Mouse (Mus musculus): ENCODE results near the gene Mpnd. TPM values are rescaled to one million over a fixed set of nuclear protein-coding genes. Genes with fewer than 3 reads are reported as not detected.

Mpnd gene
- total and polyA plus RNA-seq, 2 experiments from 2014 or later = 91.6 to 293 TPM

DNA sequence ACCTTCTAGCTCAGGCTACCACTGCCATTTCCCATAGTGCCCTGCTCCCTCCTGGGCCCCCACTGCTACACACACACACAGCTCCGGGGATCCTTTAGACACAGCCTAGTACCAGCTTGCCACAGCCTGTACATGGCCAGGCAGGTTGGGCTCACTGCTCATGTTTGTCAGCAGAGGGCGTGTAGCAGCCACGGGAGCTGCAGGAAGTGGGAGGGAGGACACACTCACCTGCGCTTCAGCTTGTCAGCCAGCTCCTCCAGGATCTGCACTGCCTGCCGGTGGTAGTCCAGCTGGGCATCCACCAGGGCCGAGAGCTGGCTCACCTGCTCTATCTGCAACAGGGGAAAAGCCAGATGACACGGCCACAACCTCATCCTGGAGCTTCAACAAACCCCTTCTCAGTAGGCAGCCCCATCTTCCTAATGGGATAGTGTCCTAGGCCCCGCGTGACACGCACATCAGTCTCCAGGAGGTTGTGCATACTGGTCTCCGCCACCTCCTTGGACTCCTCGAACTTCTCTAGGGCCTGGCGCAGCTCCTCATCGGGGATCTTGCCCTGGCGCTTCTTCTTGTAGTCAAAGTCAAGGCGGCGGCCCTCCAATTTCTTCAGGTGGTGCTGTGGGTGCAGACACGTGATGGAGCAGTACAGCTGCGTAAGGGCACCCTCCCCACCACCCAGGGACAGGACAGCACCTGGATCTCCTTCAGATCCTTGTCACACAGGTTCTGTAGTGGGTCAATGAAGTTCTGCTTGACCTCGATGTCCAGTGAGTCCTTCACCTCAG is 13.0 kb downstream of the Mpnd start:
- TF ChIP-seq CTCF (IDR thresholded peaks at IDR 0.05) = peak; percentile 70
- Histone ChIP-seq H3K27me3 (ENCODE audit: insufficient read depth, low read length) (no peaks in the 10 kb centered on the region), H3K9ac (replicated peaks; ENCODE audit: low read length, poor library complexity, severe bottlenecking) (no peak overlapping the region), H3K9me3 (ENCODE audit: low read length) (no peaks in the 10 kb centered on the region), H3K36me3 (ENCODE audit: insufficient read depth, low read length) (peaks cover 51% of the 10 kb centered on the region), H3K4me2 (ENCODE audit: low read depth, low read length, poor library complexity, severe bottlenecking) (no peak overlapping the region), H3K27ac (ENCODE audit: low read depth, low read length) (peak overlapping the region; percentile 14; the same call in 1 of the 2 replicates), H3K4me3 (ENCODE audit: low read depth, low read length) (no peak overlapping the region), H3K4me1 (ENCODE audit: insufficient read depth, low read length) (0 out of 2 replicates have a peak, but pooled peaks cover 3% of the 10 kb centered on the region)
- WGBS = 73% methylated on average over 20 of the region's 20 CpGs
- ATAC-seq (ENCODE audit: low FRiP score) (peak; percentile 55), DNase-seq (ENCODE audit: low spot score) (peak; percentile 66)

GRCm38 (mm10) chr17:56020400-56021084 is 15.0 kb downstream of the Mpnd start:
- Histone ChIP-seq H3K9ac (replicated peaks; ENCODE audit: low read length, poor library complexity, severe bottlenecking) (no peak overlapping the region), H3K4me1 (ENCODE audit: insufficient read depth, low read length) (0 out of 2 replicates have a peak, but pooled peaks cover 3% of the 10 kb centered on the region), H3K4me2 (ENCODE audit: low read depth, low read length, poor library complexity, severe bottlenecking) (no peak overlapping the region), H3K27ac (ENCODE audit: low read depth, low read length) (peak overlapping the region; percentile 47; the same call in 1 of the 2 replicates), H3K36me3 (ENCODE audit: insufficient read depth, low read length) (peaks cover 42% of the 10 kb centered on the region), H3K4me3 (ENCODE audit: low read depth, low read length) (no peak overlapping the region), H3K27me3 (ENCODE audit: insufficient read depth, low read length) (no peaks in the 10 kb centered on the region), H3K9me3 (ENCODE audit: low read length) (no peaks in the 10 kb centered on the region)
- no peak for TF ChIP-seq CTCF (IDR thresholded peaks at IDR 0.05)
- DNase-seq (ENCODE audit: low spot score) = no peak
- no peak for ATAC-seq (ENCODE audit: low FRiP score)
- WGBS = 83% methylated on average over 6 of the region's 6 CpGs

- no peak for DNase-seq (ENCODE audit: low spot score)
- Histone ChIP-seq H3K9ac (replicated peaks; ENCODE audit: low read length, poor library complexity, severe bottlenecking) (no peak overlapping the region), H3K4me2 (ENCODE audit: low read depth, low read length, poor library complexity, severe bottlenecking) (no peak overlapping the region), H3K36me3 (ENCODE audit: insufficient read depth, low read length) (peaks cover 37% of the 10 kb centered on the region), H3K27me3 (ENCODE audit: insufficient read depth, low read length) (no peaks in the 10 kb centered on the region), H3K27ac (ENCODE audit: low read depth, low read length) (peak overlapping the region; percentile 27), H3K9me3 (ENCODE audit: low read length) (no peaks in the 10 kb centered on the region), H3K4me3 (ENCODE audit: low read depth, low read length) (no peak overlapping the region), H3K4me1 (ENCODE audit: insufficient read depth, low read length) (0 out of 2 replicates have a peak, but pooled peaks cover 3% of the 10 kb centered on the region)
- 91% methylated on average over 4 of the region's 4 CpGs for WGBS
- TF ChIP-seq CTCF (IDR thresholded peaks at IDR 0.05) = no peak; the same call in 1 of the 2 replicates
- ATAC-seq (ENCODE audit: low FRiP score) = no peak
Measured at GRCm38 (mm10) chr17:56021161-56021910, 15.8 kb downstream of the Mpnd start.

GRCm38 (mm10) chr17:56022131-56022988 is 16.8 kb downstream of the Mpnd start:
- ATAC-seq (ENCODE audit: low FRiP score) (no peak), DNase-seq (ENCODE audit: low spot score) (no peak)
- 0 out of 2 replicates have a peak, but pooled peaks cover 3% of the 10 kb centered on the region for H3K4me1 ChIP-seq (ENCODE audit: insufficient read depth, low read length)
- H3K27ac ChIP-seq (ENCODE audit: low read depth, low read length) = 0 out of 2 replicates have a peak overlapping the region, but pooled peaks have one; percentile 43
- TF ChIP-seq CTCF (IDR thresholded peaks at IDR 0.05) = no peak
- no peak overlapping the region for H3K4me3 ChIP-seq (ENCODE audit: low read depth, low read length)
- no peaks in the 10 kb centered on the region for H3K27me3 ChIP-seq (ENCODE audit: insufficient read depth, low read length)
- no peaks in the 10 kb centered on the region for H3K9me3 ChIP-seq (ENCODE audit: low read length)
- no peak overlapping the region for H3K4me2 ChIP-seq (ENCODE audit: low read depth, low read length, poor library complexity, severe bottlenecking)
- H3K36me3 ChIP-seq (ENCODE audit: insufficient read depth, low read length) = peaks cover 27% of the 10 kb centered on the region
- WGBS = 28% methylated on average over 2 of the region's 2 CpGs
- no peak overlapping the region for H3K9ac ChIP-seq (replicated peaks; ENCODE audit: low read length, poor library complexity, severe bottlenecking)

DNA sequence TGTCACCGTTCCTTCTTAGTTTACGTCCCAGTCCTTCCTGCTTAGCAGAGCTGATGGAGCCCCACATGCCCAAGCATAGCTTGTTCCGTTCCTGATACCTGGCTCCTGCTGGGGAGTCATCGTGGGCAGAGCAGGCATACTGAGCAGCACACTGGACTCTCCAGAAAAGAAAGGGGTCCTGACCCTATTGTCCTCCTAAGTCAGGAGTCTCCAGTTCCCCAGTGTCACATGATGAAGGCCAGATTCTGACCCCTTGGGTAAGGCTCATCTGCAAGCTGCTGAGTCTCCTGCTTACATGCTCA is 17.4 kb downstream of the Mpnd start:
- peaks cover 21% of the 10 kb centered on the region for H3K36me3 ChIP-seq (ENCODE audit: insufficient read depth, low read length)
- 0 out of 2 replicates have a peak, but pooled peaks cover 3% of the 10 kb centered on the region for H3K4me1 ChIP-seq (ENCODE audit: insufficient read depth, low read length)
- no peak overlapping the region for H3K4me2 ChIP-seq (ENCODE audit: low read depth, low read length, poor library complexity, severe bottlenecking)
- no peak overlapping the region for H3K4me3 ChIP-seq (ENCODE audit: low read depth, low read length)
- ATAC-seq (ENCODE audit: low FRiP score) (no peak), DNase-seq (ENCODE audit: low spot score) (no peak)
- WGBS = 77% methylated on average over 4 of the region's 4 CpGs
- no peaks in the 10 kb centered on the region for H3K27me3 ChIP-seq (ENCODE audit: insufficient read depth, low read length)
- 0 out of 2 replicates have a peak overlapping the region, but pooled peaks have one; percentile 43 for H3K27ac ChIP-seq (ENCODE audit: low read depth, low read length)
- H3K9ac ChIP-seq (replicated peaks; ENCODE audit: low read length, poor library complexity, severe bottlenecking) = no peak overlapping the region
- no peaks in the 10 kb centered on the region for H3K9me3 ChIP-seq (ENCODE audit: low read length)
- TF ChIP-seq CTCF (IDR thresholded peaks at IDR 0.05) = no peak
